Mouse (Mus musculus): ENCODE results near the gene Hip1r. TPM values are rescaled to one million over a fixed set of nuclear protein-coding genes. Genes with fewer than 3 reads are reported as not detected.

The Hip1r gene
- total RNA-seq (2021), result 10 to 100 TPM; 48.8 to 51.3 TPM

DNA sequence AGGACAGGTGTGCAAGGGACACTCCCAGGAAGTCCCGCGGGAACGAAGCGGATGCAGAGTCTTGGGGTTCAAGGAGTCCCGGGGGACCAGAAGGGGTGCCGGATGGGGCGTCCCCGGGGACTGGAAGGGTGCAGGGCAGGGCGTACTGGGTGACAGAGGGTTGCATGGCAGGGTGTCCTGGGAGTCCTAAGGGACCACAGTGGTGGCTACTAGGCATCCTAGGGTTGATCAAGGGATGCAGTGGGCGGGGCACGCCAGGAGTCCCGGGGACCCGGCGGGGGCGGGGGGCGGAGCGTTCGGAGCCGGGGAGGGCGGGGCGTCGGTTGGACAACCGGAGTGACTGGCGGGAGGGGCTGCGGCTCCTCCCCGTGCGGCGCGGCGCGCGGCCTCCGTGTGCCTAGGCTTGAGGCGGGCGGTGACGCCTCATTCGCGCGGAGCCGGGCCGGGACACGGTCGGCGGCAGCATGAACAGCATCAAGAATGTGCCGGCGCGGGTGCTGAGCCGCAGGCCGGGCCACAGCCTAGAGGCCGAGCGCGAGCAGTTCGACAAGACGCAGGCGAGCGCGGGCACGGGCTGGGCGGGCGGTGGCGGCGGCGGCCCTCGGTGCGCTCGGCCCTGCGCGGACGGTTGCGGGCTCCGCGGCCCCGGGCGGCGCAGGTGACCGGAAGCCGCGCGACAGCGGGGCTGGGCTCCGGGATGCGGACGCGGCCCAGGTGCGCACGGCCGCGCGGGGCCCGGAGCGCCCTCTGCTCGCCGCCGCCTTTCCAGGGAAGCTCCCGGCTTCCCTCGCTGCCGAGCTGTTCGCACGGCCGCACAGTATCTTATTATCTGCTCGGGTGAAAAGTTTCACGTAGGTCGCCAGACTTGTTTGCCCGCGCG, at the start of gene Hip1r:
Gene Hip1r, plus strand, starts transcription at position 330 of the 880 bp plus-strand sequence.
- DNase-seq (ENCODE audit: extremely low spot score in 1 of 2, low spot score in 1 of 2), result peak; percentile 51 to 56

GRCm38 (mm10) chr5:123927118-123927517, 46.3 kb upstream of the Hip1r start, which contains the start of gene Gm43518:
Gene Gm43518, plus strand, starts transcription at chr5:123927418.
- DNase-seq (ENCODE audit: extremely low spot score in 1 of 2, low spot score in 1 of 2), result no peak

DNA sequence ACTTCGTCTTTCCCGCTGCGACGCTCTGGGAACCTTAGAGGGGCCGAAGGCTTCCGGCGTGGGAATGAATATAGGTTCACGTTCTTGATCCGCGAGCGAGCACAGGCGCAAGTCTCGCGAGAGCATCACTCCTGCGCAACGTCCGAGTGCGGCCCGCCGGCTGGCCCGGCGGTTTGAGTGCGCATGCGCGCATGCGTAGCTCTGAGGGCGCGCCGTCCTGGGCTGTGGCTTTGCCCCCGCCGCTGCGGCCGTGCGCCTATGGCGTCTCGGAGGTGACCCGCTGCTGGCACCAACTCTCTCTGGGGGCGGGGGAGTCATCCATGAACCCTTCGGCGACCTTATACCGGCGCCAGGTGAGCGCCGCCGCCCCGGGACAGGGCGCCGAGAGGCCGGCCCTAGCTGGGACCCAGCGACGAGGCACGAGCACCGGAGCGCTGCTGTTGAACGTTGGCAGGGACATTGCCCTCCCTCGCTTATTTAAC, 42.9 kb upstream of the Hip1r start, which contains the start of gene Ccdc62:
Gene Ccdc62, plus strand, starts transcription at position 172 of the 482 bp plus-strand sequence.
- peak; percentile 83 to 84 for DNase-seq (ENCODE audit: extremely low spot score in 1 of 2, low spot score in 1 of 2)

- no peak for DNase-seq (ENCODE audit: extremely low spot score in 1 of 2, low spot score in 1 of 2)
These were observed 42.3 kb upstream of the Hip1r start for GRCm38 (mm10) chr5:123931131-123931530.

DNA sequence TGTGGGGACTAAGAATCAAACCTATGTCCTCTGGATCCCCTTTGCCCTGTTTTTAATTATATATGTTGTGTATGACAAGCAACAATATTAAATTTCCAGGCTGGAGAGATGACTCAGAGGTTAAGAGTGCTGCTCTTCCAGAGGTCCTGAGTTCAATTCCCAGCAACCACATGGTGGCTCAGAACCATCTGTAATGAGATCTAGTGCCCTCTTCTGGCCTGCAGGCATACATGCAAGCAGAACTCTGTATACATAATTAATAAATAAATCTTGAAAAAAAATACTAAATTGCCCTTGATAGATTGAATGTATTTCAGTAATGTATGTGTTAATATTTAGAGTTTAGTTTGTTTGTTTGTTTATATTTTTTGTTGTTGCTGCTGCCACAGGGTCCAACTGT, 40.5 kb upstream of the Hip1r start:
- DNase-seq (ENCODE audit: extremely low spot score in 1 of 2, low spot score in 1 of 2), result no peak

- DNase-seq (ENCODE audit: extremely low spot score in 1 of 2, low spot score in 1 of 2), result no peak
These were observed 39.9 kb upstream of the Hip1r start for GRCm38 (mm10) chr5:123933556-123933955.

GRCm38 (mm10) chr5:123933957-123934591, 39.4 kb upstream of the Hip1r start:
- no peak for DNase-seq (ENCODE audit: extremely low spot score in 1 of 2, low spot score in 1 of 2)

DNA sequence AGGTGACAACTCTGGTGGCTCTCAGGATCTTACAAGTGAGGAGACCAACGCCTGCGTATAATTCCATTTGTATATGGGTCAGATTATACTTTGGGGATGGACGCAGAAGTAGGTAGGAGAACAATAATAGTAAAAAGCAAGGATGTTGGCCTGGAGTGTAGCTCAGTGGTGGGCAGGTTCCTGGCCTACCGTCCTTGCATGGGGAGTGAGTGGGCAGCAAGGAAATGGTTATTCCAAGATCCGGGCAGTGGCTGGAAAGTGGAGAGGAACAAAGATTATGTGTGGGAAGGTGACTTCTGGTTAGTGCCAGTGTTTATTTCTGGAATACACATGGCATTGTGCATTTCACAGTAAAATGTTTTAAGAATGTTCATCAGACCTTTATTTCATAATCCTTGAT, 37.5 kb upstream of the Hip1r start:
- DNase-seq (ENCODE audit: extremely low spot score in 1 of 2, low spot score in 1 of 2), result no peak

- no peak for DNase-seq (ENCODE audit: extremely low spot score in 1 of 2, low spot score in 1 of 2)
These were observed 34.9 kb upstream of the Hip1r start for GRCm38 (mm10) chr5:123938479-123938878.

- no peak for DNase-seq (ENCODE audit: extremely low spot score in 1 of 2, low spot score in 1 of 2)
These were observed 26.9 kb upstream of the Hip1r start for GRCm38 (mm10) chr5:123946546-123946945.

GRCm38 (mm10) chr5:123947041-123947761, 26.2 kb upstream of the Hip1r start:
- no peak for DNase-seq (ENCODE audit: extremely low spot score in 1 of 2, low spot score in 1 of 2)

DNA sequence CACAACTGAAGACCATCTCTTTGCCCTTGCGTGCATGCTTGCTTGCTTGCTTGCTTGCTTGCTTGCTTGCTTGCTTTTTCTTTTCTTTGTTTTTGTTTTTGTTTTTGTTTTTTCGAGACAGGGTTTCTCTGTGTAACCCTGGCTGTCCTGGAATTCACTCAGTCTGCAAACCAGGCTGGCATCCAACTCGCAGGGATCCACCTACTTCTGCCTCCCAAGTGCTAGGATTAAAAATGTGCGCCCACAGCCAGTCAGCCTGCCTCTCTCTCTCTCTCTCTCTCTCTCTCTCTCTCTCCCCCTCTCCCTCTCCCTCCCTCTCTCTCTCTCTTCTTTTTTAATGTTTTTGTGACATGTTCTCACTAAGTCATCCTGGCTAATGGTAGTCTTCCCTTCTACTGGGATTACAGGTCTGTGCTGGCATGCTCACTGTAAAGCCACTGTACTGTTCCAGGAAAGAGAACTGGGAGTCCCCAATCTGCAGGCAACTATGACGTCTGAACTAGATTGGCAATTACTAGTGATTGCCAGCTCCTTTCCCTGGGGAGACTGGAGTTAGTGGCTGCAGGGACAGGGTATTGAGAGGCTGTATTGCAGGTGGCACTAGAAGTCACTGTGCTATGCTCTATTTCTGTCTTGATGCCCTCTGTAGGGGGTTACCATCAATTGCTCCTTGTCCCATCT, 20.9 kb upstream of the Hip1r start:
- no peak for DNase-seq (ENCODE audit: extremely low spot score in 1 of 2, low spot score in 1 of 2)

DNA sequence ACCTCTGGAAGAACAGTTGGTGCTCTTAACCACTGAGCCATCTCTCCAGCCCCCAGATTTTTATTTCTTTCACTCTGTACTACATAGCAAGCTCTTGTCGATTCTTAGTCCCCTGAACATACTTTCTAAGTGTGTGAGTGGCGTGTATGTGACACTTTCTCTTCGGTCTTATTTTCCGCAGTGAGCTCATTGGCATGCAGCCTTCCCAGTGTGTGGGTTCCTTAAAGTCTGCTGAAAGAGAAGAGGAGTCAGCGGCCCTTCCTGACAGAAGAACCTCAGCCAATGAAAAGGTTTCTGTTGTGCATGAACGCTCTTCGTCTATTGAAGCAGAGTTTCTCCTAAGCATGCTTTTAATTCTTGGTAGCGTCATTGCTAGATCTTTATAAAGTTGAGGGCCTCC, 16.2 kb upstream of the Hip1r start:
- no peak for DNase-seq (ENCODE audit: extremely low spot score in 1 of 2, low spot score in 1 of 2)

DNA sequence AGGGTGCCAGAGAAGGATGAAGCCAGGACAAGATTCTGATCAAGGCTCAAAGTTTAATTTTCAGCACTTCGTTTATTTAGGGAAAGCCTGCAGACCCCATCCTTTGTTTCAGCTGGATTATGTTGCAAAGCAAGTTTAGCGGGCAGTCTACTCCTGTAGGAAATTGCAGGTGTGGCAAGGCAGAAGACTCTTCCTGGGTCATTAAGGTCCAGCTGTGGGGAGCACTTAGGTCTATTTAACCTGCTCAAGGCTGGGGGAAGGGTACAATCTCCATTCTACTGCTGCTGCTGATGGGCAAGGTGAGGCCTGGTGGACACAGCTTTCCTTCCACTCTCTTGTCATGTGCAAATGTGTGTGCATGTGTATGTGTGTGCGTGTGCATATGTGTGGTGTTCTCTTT, 14.4 kb upstream of the Hip1r start:
- DNase-seq (ENCODE audit: extremely low spot score in 1 of 2, low spot score in 1 of 2), result no peak

DNA sequence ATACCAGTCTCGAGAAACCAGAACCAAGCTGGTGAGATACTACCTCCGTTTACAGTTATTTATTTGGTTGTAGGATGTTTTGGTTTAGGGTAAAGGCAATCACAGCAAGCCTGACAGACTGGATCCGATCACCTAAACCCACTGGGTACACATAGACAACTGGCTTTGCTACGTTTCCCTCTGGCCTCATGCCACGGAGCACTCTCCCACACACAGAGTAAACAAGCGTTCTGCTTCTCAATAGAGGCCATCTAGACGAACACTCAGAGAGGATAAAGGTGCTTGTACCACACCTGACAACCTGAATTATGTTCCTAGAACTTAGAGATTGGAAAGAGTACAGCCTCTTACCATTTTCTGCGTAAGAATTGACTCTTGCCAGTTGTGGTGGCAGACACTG, 13.3 kb upstream of the Hip1r start:
- no peak for DNase-seq (ENCODE audit: extremely low spot score in 1 of 2, low spot score in 1 of 2)

DNA sequence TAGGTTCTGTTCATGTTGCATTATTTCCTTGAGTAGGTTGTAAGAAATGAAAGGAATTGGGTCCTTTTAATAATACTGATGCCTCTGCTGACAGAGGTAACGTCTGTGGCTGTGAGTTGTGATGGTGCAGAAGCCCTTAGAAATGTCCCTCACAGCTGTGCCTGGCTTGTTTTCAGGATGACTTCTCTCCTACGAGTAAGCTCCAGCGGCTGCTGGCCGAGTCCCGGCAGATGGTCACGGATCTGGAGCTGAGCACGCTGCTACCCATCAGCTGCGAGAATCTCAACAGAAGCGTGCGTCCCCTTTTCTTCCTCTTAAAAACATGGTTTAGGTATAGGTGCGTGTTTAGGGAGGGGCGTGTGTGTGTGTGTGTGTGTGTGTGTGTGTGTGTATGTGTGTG, 12.4 kb upstream of the Hip1r start:
- DNase-seq (ENCODE audit: extremely low spot score in 1 of 2, low spot score in 1 of 2), result no peak

GRCm38 (mm10) chr5:123964208-123964607, 9.2 kb upstream of the Hip1r start:
- no peak for DNase-seq (ENCODE audit: extremely low spot score in 1 of 2, low spot score in 1 of 2)

- DNase-seq (ENCODE audit: extremely low spot score in 1 of 2, low spot score in 1 of 2), result no peak
These were observed 6.7 kb upstream of the Hip1r start for GRCm38 (mm10) chr5:123966759-123967158.

DNA sequence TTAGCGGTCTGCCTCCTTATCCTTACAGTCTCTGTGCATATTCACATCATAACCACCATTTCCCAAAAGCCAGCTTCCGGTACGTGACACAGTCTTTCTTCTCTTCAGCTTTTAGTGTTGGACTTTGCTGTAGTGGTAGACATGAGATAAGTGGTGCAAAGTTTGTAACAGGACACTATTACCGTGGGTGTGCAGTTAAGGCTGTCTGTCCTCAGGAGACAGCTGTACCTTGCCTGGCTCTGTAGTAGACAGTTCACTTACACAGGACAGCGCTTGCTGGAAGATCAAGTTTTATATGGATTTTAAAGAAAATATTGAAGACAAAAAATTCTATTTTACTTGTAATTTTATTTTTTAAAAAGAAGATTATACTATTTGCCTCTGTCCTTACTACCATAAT, 5.0 kb upstream of the Hip1r start:
- no peak for DNase-seq (ENCODE audit: extremely low spot score in 1 of 2, low spot score in 1 of 2)

DNA sequence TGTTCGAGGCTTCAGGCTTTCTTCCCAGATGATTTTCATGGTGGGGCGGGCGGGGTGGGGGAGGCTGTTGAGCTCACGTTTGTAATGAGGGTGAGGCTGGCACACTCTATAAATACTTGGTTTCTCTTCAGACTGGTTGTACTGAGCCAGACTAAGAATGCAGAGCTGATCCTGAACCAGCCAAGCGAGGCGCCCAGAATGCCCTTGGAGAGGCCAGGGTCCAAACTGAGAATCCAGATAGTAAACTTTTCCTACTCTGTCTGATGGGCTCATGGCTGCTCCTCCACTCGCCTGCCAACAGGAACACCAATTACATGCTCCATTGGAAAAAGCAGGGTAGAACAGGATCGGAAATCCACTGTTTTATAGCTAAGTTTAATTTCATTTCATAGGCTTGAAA, 4.2 kb upstream of the Hip1r start:
- DNase-seq (ENCODE audit: extremely low spot score in 1 of 2, low spot score in 1 of 2), result no peak

Measured in layer of hippocampus, postnatal 25 days (tissue).